Mouse (Mus musculus): ENCODE measurements at regions not wholly inside any gene's neighbourhood (a gene's known extent, or its start where the extent isn't known, plus 50 kb on each side); places are given as distances from the start of the nearest gene placed in this dataset.

GRCm38 (mm10) chr3:119653007-119653565 is 131.2 kb downstream of the Ptbp2 start:
- no peak for DNase-seq

- DNase-seq = no peak
Observed at GRCm38 (mm10) chr3:119638633-119639032, 145.6 kb downstream of the Ptbp2 start.

GRCm38 (mm10) chr3:119635641-119636040 is 148.6 kb downstream of the Ptbp2 start:
- DNase-seq = no peak

- DNase-seq = no peak
Observed at GRCm38 (mm10) chr3:119633516-119633915, 150.8 kb downstream of the Ptbp2 start.

GRCm38 (mm10) chr3:119606116-119606515 is 178.2 kb downstream of the Ptbp2 start:
- no peak for DNase-seq

GRCm38 (mm10) chr3:119588872-119589416 is 195.3 kb downstream of the Ptbp2 start:
- no peak for DNase-seq

GRCm38 (mm10) chr3:119587971-119588370 is 196.3 kb downstream of the Ptbp2 start:
- DNase-seq = no peak

- no peak for DNase-seq
Observed at GRCm38 (mm10) chr3:119575516-119575915, 208.8 kb downstream of the Ptbp2 start.

- DNase-seq = no peak
Observed at GRCm38 (mm10) chr3:119537884-119538283, 246.4 kb downstream of the Ptbp2 start.

GRCm38 (mm10) chr3:119524510-119525123 is 259.6 kb downstream of the Ptbp2 start:
- no peak for DNase-seq

GRCm38 (mm10) chr3:119512596-119512995 is 271.7 kb downstream of the Ptbp2 start:
- DNase-seq = no peak

- DNase-seq = no peak
Observed at GRCm38 (mm10) chr3:119509132-119509531, 275.1 kb downstream of the Ptbp2 start.

- DNase-seq = no peak
Observed at GRCm38 (mm10) chr3:119503471-119503972, 280.7 kb downstream of the Ptbp2 start.

- peak; percentile 91 for DNase-seq
Observed at GRCm38 (mm10) chr3:119498711-119499110, 285.6 kb downstream of the Ptbp2 start.

GRCm38 (mm10) chr3:119497880-119498279 is 286.4 kb downstream of the Ptbp2 start:
- DNase-seq = no peak

GRCm38 (mm10) chr3:119494580-119494979 is 289.7 kb downstream of the Ptbp2 start:
- no peak for DNase-seq

- peak; percentile 29 for DNase-seq
Observed at GRCm38 (mm10) chr3:119492627-119493026, 291.6 kb downstream of the Ptbp2 start.

- DNase-seq = no peak
Observed at GRCm38 (mm10) chr3:119489336-119489735, 294.9 kb downstream of the Ptbp2 start.
